Mouse (Mus musculus) layer of hippocampus, adult 18-20 months (tissue): ENCODE results near the gene Acsm1. TPM values are rescaled to one million over a fixed set of nuclear protein-coding genes. Genes with fewer than 3 reads are reported as not detected.

Experiments used
- DNase-seq, 2 experiments: peaks; one replicate each; pipeline ENCODE4 v3.0.0; 2022; ENCODE audit warnings: low spot score in 2 of 2
- total RNA-seq, 2 experiments: library from RNA; stranded (reverse); gene quantifications; 2 replicates each; pipeline ENCODE4 v1.2.3; 2021

Gene Acsm1
- total RNA-seq, 2 experiments from 2014 or later = not detected

DNA sequence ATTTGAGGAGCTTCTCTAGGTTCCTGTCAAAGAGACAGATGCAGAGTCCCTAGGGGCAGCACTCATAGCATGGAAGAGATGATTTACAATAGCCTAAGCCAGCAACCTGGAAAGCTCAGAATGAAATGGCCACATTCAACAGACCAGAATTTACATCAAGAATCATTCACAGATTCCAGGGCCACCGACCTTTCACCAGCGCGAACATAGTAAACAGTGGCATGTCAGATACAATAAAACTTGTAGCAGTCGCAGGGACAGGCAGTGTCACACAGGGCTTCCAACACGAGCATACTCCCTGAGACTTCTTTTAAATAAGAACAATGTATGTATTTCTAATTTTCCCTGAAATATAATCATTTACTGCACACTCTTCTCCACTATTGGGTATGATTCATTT is 63.6 kb downstream of the Acsm1 start:
- no peak for DNase-seq

DNA sequence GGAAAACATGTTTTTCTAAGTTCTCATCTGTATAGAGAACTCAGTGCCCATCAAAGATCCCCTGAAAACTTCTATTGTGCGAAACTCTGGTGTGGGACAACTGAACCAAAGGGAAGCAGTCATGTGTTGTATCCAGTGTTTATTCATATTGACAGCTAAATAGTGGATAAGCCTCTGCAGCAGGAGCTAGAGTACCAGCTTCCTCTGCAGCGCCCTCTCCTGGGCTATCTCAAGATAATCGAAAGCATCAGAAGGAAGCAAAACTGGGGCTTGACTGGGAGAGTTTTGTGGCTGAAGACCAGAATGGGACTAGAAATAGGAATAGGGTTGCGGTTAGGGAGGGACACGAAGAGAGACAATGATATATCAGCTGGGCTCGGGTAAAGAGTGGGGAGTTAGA is 64.1 kb downstream of the Acsm1 start:
- DNase-seq = peak in 1 of 2 experiments; percentile 26

DNA sequence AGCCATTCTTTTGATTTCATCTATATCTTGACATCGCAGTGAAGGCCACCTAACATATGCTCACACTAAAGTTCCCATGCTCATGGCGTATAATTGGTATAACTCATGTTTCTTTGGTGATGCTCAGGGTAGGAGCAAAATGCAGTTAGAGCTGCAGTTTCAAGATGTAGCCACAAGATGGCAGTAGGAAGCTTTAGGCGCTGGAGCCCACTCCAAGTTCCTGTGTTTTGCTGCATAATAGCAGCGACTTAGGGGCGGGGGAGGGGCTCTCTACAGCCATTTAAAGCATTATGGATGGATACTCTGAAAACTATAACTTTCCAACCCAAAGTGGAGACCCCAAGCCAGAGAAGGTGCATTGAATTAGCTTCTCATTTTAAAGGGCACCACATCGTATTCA is 66.6 kb downstream of the Acsm1 start:
- DNase-seq = peak in 1 of 2 experiments; percentile 72

DNA sequence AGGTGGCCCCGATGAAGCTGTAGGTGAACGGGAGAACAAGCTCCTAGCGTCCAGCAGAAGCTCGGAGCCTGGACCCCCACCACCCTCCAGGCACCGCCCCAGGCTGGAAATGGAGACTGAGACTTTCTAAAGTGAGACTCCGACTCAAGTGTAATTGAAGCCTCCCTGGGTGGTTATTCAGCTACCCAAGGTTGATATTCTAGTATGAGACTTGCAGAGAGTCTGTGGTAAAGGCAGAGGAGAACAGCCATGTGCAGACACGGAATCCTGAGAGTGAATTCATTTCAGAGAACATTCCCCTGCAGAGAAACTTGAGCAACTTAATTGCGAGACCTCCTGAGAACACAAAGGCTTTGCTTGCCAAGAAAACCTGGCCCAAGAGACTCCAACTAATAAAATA is 73.3 kb downstream of the Acsm1 start:
- DNase-seq = no peak

DNA sequence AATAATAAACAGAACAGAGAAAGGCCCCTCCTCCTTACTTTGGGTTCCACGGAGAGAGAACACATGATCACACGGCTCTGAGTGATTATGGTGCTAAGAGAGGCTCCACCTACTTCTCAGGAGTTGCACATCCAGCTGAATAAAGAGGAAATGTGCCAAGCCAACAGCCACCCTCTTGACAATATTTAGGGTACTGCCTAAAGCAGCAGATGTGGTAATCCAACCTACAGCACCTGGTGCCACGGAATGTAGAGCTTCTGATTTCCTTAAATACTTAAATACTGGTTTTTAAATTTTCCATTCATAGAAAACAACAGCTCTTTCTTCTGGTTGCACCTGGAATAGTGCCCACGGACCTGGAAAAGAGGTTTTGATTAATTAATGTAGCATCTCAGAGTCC is 75.9 kb downstream of the Acsm1 start:
- DNase-seq = no peak

DNA sequence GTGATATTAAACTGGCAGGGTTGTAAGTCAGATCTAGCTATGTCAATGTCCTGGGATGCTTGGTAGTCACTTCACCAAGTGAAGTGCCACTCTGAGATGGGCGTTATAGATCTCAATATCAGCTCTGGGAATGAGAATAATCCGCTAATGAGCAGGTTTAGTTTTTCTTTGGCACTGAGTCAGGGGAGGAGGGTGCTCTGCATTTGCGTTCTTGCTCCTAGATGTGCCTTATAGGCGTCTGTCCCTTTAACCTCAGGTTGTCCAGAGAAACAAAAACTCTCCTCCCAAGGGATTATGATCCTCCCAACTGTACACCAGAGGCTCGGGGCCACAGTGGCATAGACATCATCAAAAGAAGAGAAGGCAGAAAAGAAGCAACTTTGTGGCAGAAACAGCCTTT is 82.9 kb downstream of the Acsm1 start, which contains the start of gene Acsm4:
TSS of gene Acsm4 (plus strand) at position 301 of the 400 bp plus-strand sequence.
- DNase-seq = no peak

DNA sequence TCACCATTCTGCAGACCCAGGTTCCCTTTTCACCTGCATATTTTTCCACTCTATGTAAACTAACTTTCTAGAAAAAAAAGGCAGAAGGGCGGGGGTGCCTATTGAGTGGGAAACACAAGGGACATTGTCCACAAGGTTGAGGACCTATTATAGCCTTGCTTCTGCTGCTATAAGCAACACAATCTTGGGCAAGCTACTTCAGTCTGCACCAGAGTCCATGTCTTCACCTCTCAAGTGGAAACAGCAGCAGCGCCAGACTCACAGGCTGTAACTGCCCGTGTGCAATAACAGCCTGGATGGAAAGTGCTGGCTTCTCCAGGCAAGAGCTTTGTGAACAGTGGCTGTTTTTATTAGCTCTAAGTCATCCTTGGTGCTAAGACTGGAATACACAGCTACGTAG is 85.5 kb downstream of the Acsm1 start:
- no peak for DNase-seq

DNA sequence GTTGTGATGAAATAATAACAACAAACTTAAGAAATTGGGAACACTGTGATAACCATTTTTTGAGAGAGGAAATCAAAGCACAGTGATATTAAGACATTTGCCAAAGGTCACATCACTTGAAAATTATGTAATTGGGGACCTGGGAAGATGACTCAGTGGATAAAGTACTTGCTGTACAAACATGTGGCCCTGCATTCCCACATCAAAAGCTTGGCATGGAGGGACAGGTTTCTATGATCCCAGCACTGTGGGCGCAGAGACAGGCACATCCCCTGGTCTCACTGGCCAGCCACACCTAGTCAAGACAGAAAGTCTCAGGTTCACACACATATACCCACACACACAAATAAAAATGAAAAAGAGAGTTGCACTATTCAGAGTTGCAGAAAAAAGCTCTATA is 88.1 kb downstream of the Acsm1 start:
- DNase-seq = no peak

Other genes with a start within 250 kb of the Acsm1 start
- not detected for gene Gp2, start 147.7 kb upstream of the Acsm1 start, total RNA-seq
- not detected for gene Umod, start 127.7 kb upstream of the Acsm1 start, total RNA-seq
- gene Acsm5, start 87.6 kb upstream of the Acsm1 start, total RNA-seq = 1 to 10 TPM; 1.1 to 1.2 TPM
- not detected for gene Pdilt, start 83.5 kb upstream of the Acsm1 start, total RNA-seq
- not detected for gene Acsm2, start 52.7 kb upstream of the Acsm1 start, total RNA-seq
- gene Acsm4, start 83.0 kb downstream of the Acsm1 start, total RNA-seq = not detected
- gene Thumpd1, start 113.8 kb downstream of the Acsm1 start, total RNA-seq = 10 to 100 TPM; 49.5 to 50.4 TPM
- not detected for gene Acsm3, start 153.9 kb downstream of the Acsm1 start, total RNA-seq
- gene Rexo5, start 187.0 kb downstream of the Acsm1 start, total RNA-seq = under 1 TPM; 0.74 to 0.97 TPM
- 1 to 10 TPM; 8.2 to 9.0 TPM for gene Eri2, start 187.0 kb downstream of the Acsm1 start, total RNA-seq